Mouse (Mus musculus) myocyte (in vitro differentiated cells): ENCODE measurements at regions not wholly inside any gene's neighbourhood (a gene's known extent, or its start where the extent isn't known, plus 50 kb on each side); places are given as distances from the start of the nearest gene placed in this dataset.

ENCODE experiments used
- CEBPB ChIP-seq: IDR thresholded peaks from 2 replicates; pipeline ENCODE4 v1.6.1; 2011; ENCODE audit warnings: mild to moderate bottlenecking, moderate library complexity; ENCODE audit not compliant: poor library complexity, insufficient read depth, severe bottlenecking
- MAX ChIP-seq: IDR thresholded peaks from one replicate; pipeline ENCODE4 v1.6.1; 2011; ENCODE audit warnings: low read depth, mild to moderate bottlenecking, control low read depth
- POLR2A ChIP-seq: IDR thresholded peaks from one replicate; pipeline ENCODE4 v1.6.1; 2011; ENCODE audit warnings: low read depth, mild to moderate bottlenecking, control low read depth, moderate library complexity; ENCODE audit not compliant: insufficient read length
- SRF ChIP-seq: IDR thresholded peaks from one replicate; pipeline ENCODE4 v1.6.1; 2011; ENCODE audit warnings: low read depth; ENCODE audit not compliant: control insufficient read depth, insufficient read length
- TCF12 ChIP-seq: IDR thresholded peaks from one replicate; pipeline ENCODE4 v1.6.1; 2011; ENCODE audit warnings: mild to moderate bottlenecking, control low read depth; ENCODE audit not compliant: poor library complexity, insufficient read depth, severe bottlenecking

DNA sequence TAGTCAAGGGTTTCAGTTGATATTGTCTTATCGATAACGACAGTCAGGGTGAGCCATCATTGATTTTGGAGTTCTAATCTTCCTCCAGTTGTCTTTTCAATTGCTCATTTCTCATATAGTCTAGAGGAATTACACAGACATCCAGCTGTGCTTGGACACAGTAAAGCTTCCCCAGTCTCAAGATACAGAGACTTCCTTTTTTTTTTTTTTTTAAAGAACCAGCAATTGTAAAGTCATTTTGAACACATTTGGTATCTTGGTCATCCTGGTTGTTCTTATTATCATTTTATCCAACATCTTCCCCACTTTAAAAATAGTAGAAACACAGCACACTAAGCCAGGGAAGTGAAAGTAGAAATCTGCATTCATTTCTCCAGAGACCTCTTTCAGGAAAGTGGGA, 51.4 kb upstream of the Rgmb start:
- no peak for TF ChIP-seq POLR2A
- TF ChIP-seq SRF: no peak
- no peak for TF ChIP-seq MAX
- TF ChIP-seq TCF12: no peak
- no peak for TF ChIP-seq CEBPB
